Mouse (Mus musculus) intestine, postnatal 0 days (tissue): ENCODE data around the gene Tbc1d30. TPM values are rescaled to one million over a fixed set of nuclear protein-coding genes. Genes with fewer than 3 reads are reported as not detected.
A peak's percentile ranks its signal among the peaks of the same experiment; 100 is the strongest.

ENCODE experiments used
- ATAC-seq: fragments of 200-750 bp; cut with Nextera tagmentation; 2 replicates; pipeline ENCODE4 v1.8.0; 2017; ENCODE audit warnings: mild to moderate bottlenecking, moderate TSS enrichment, moderate library complexity
- H3K27ac ChIP-seq: fragments of 300-500 bp; sonication (generic); 2 replicates; pipeline ENCODE4 v1.5.1; 2014; ENCODE audit warnings: mild to moderate bottlenecking, low read depth, low read length, moderate library complexity
- H3K27me3 ChIP-seq: fragments of 300-500 bp; sonication (generic); replicated peaks from 2 replicates; pipeline ENCODE4 v1.6.1; 2014; ENCODE audit warnings: low read length, mixed read lengths; ENCODE audit not compliant: control insufficient read depth, insufficient read depth
- H3K36me3 ChIP-seq: fragments of 300-500 bp; sonication (generic); 2 replicates; pipeline ENCODE4 v1.6.1; 2014; ENCODE audit warnings: mild to moderate bottlenecking, moderate library complexity; ENCODE audit not compliant: control insufficient read depth, insufficient read depth
- H3K4me1 ChIP-seq: fragments of 300-500 bp; sonication (generic); replicated peaks from 2 replicates; pipeline ENCODE4 v1.6.1; 2014; ENCODE audit warnings: antibody characterized with exemption, low read length, mixed read lengths; ENCODE audit not compliant: control insufficient read depth, insufficient read depth
- H3K4me2 ChIP-seq: fragments of 300-500 bp; sonication (generic); replicated peaks from 2 replicates; pipeline ENCODE4 v1.6.1; 2014; ENCODE audit warnings: low read depth, mild to moderate bottlenecking, moderate library complexity
- H3K4me3 ChIP-seq: fragments of 300-500 bp; sonication (generic); 2 replicates; pipeline ENCODE4 v1.5.1; 2014; ENCODE audit warnings: low read depth, low read length
- H3K9ac ChIP-seq: fragments of 300-500 bp; sonication (generic); 2 replicates; pipeline ENCODE4 v1.6.1; 2014; ENCODE audit warnings: mild to moderate bottlenecking, low read depth, low read length
- H3K9me3 ChIP-seq: fragments of 300-500 bp; sonication (generic); 2 replicates; pipeline ENCODE4 v1.6.1; 2016; ENCODE audit warnings: mixed run types; ENCODE audit not compliant: control insufficient read depth
- CTCF ChIP-seq: sonication (generic); IDR thresholded peaks from 2 replicates; pipeline ENCODE4 v1.5.1; 2016; ENCODE audit warnings: low read depth, mild to moderate bottlenecking, control low read depth, antibody characterized with exemption, moderate library complexity
- WGBS: fragments of 180-500 bp; shearing (Covaris S2); extraction: QIAGEN DNeasy Blood & Tissue Kit; methylation state at CpG from one replicate; pipeline ENCODE4 v1.1.7; 2014; 5-methylcytosine and 5-hydroxymethylcytosine counted together
- polyA plus RNA-seq: library from polyadenylated mRNA; unstranded; fragments of >200 nt; fragmentation: Nextera tagmentation; extraction: Ambion mirVana; gene quantifications from 2 replicates; pipeline ENCODE4 v1.2.1, GENCODE M21; 2015

Gene Tbc1d30
- polyA plus RNA-seq, 1 experiment from 2014 or later: 2.8 TPM

- no peak overlapping the region for H3K27ac ChIP-seq
- no peak overlapping the region for H3K4me2 ChIP-seq
- 87% methylated on average over 5 of the region's 5 CpGs for WGBS
- no peaks in the 10 kb centered on the region for H3K9me3 ChIP-seq
- no peak for ATAC-seq
- no peak overlapping the region for H3K9ac ChIP-seq
- no peaks in the 10 kb centered on the region for H3K4me1 ChIP-seq
- H3K36me3 ChIP-seq: no peaks in the 10 kb centered on the region
- no peak for TF ChIP-seq CTCF
- H3K4me3 ChIP-seq: no peak overlapping the region
- no peaks in the 10 kb centered on the region for H3K27me3 ChIP-seq
These were observed 123.7 kb downstream of the Tbc1d30 start for GRCm38 (mm10) chr10:121227403-121227802.

DNA sequence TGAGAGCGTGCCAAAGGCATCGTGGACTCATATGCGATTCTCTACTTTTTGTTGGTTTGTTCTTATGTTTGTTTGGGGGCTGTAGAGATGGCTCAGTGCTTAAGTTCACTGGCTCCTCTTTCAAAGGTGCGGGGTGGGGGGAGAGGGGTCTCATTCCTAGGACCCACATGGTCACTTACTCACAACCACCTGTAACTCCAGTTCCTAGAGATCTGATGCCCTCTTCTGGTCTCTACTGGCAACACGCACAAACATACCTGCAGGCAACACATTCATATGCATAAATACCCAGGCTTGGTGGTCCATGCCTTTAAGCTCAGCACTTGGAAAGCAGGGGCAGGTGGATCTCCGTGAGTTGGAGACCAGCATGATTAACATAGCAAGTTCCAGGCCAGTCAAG lies 125.4 kb downstream of the Tbc1d30 start:
- no peak overlapping the region for H3K27ac ChIP-seq
- no peak overlapping the region for H3K9ac ChIP-seq
- H3K9me3 ChIP-seq: no peaks in the 10 kb centered on the region
- no peaks in the 10 kb centered on the region for H3K36me3 ChIP-seq
- no peak overlapping the region for H3K4me3 ChIP-seq
- no peak for ATAC-seq
- no peaks in the 10 kb centered on the region for H3K27me3 ChIP-seq
- no peaks in the 10 kb centered on the region for H3K4me1 ChIP-seq
- H3K4me2 ChIP-seq: no peak overlapping the region
- WGBS: 79% methylated on average over 6 of the region's 6 CpGs
- TF ChIP-seq CTCF: peak; percentile 55

- Histone ChIP-seq H3K36me3 (no peaks in the 10 kb centered on the region), H3K9ac (no peak overlapping the region), H3K4me2 (no peak overlapping the region), H3K27me3 (no peaks in the 10 kb centered on the region), H3K4me3 (no peak overlapping the region), H3K9me3 (no peaks in the 10 kb centered on the region), H3K27ac (no peak overlapping the region), H3K4me1 (no peaks in the 10 kb centered on the region)
- ATAC-seq: no peak
- no peak for TF ChIP-seq CTCF
- WGBS: 92% methylated on average over 4 of the region's 4 CpGs
These were observed 128.2 kb downstream of the Tbc1d30 start for GRCm38 (mm10) chr10:121222881-121223280.

DNA sequence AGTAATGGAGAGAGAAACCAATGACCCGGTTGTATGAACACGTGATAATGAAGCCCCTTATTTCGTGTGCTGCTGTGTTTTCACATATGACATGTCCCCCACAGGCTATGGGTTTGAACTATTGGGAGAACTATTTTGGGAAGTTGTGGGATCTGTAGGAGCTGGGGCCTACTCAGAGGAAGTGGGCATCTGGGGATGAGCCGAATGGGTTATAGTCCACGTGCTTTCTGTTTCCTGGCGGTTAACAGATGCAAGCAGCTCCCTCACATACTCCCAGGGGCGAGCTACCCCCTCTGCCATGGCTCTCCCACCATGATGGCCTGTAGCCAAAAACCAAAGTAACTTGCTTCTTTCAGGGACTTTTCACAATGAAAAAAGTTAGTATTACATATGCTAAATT lies 132.5 kb downstream of the Tbc1d30 start:
- no peaks in the 10 kb centered on the region for H3K4me1 ChIP-seq
- no peak overlapping the region for H3K4me2 ChIP-seq
- no peak overlapping the region for H3K4me3 ChIP-seq
- no peak overlapping the region for H3K27ac ChIP-seq
- no peak overlapping the region for H3K9ac ChIP-seq
- no peak for ATAC-seq
- no peaks in the 10 kb centered on the region for H3K27me3 ChIP-seq
- WGBS: 86% methylated on average over 7 of the region's 7 CpGs
- no peaks in the 10 kb centered on the region for H3K9me3 ChIP-seq
- H3K36me3 ChIP-seq: no peaks in the 10 kb centered on the region
- no peak for TF ChIP-seq CTCF

DNA sequence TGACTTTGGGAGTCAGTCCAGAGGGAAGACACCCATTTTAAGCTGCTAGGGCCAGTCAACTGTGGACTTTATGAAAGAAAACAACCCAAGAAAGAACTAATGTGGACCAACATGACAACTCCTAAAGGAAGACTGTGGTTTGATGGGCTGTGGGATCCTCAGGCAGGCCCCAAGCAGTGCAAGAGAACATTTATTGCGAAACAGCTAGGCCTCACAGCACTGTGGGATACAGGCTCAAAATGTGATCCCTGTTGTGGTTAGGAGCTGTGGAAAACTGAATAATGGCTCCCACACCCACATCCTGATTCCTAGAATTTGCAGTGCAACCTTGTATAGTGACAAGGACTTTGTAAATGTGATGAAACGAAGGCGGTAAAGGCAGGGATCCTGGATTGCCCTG lies 134.3 kb downstream of the Tbc1d30 start:
- H3K4me1 ChIP-seq: no peaks in the 10 kb centered on the region
- H3K9ac ChIP-seq: no peak overlapping the region
- no peak overlapping the region for H3K27ac ChIP-seq
- H3K9me3 ChIP-seq: no peaks in the 10 kb centered on the region
- no peaks in the 10 kb centered on the region for H3K27me3 ChIP-seq
- H3K4me2 ChIP-seq: no peak overlapping the region
- no peak for ATAC-seq
- H3K36me3 ChIP-seq: no peaks in the 10 kb centered on the region
- no peak for TF ChIP-seq CTCF
- WGBS: 90% methylated on average over 3 of the region's 3 CpGs
- no peak overlapping the region for H3K4me3 ChIP-seq

Other genes with a start within 250 kb of the Tbc1d30 start
- 68.6 and 78.1 TPM in 2 replicates for gene Gns, start 13.8 kb upstream of the Tbc1d30 start, polyA plus RNA-seq
- 16.7 and 18.1 TPM in 2 replicates for gene Rassf3, start 125.1 kb upstream of the Tbc1d30 start, polyA plus RNA-seq
- gene Tbk1, start 235.5 kb upstream of the Tbc1d30 start, polyA plus RNA-seq: 27.3 and 29.6 TPM in 2 replicates